Mouse (Mus musculus) heart, adult 8-10 months (tissue): Measurements from ENCODE around the gene Pole. TPM values are rescaled to one million over a fixed set of nuclear protein-coding genes. Genes with fewer than 3 reads are reported as not detected.

Experiments used
- total RNA-seq, 4 experiments: library from RNA; stranded (reverse); gene quantifications; 2 replicates each; pipeline ENCODE4 v1.2.4; 2022

Pole gene
- total RNA-seq, 4 experiments from 2014 or later: 1.1 to 3.5 (median 2.5) TPM

Other genes with a start within 250 kb of the Pole start
- gene Gm17655, start 213.8 kb upstream of the Pole start, total RNA-seq: 1 to 10 TPM; 1.7 to 6.7 (median 3.6) TPM
- not detected for gene Gm35315, start 191.9 kb upstream of the Pole start, total RNA-seq
- gene Plcxd1, start 186.3 kb upstream of the Pole start, total RNA-seq: under 1 TPM in 1 of 4 experiments, not detected in 3; 0.09 TPM
- 10 to 100 TPM; 23.8 to 31.2 (median 29.1) TPM for gene Gtpbp6, start 178.1 kb upstream of the Pole start, total RNA-seq
- gene Zfp605, start 176.2 kb upstream of the Pole start, total RNA-seq: 1 to 10 TPM; 2.8 to 3.7 (median 3.3) TPM
- 10 to 100 TPM; 11.4 to 13.4 (median 11.9) TPM for gene Chfr, start 150.5 kb upstream of the Pole start, total RNA-seq
- 10 to 100 TPM; 51.0 to 56.3 (median 55.1) TPM for gene Golga3, start 109.6 kb upstream of the Pole start, total RNA-seq
- 10 to 100 TPM; 25.2 to 33.7 (median 30.0) TPM for gene Ankle2, start 55.3 kb upstream of the Pole start, total RNA-seq
- 10 to 100 TPM; 32.3 to 37.4 (median 35.5) TPM for gene Pgam5, start 16.4 kb upstream of the Pole start, total RNA-seq
- gene Pxmp2, start 120 bp upstream of the Pole start, total RNA-seq: 100 to 1,000 TPM; 115 to 141 (median 124) TPM
- gene P2rx2, start 56.9 kb downstream of the Pole start, total RNA-seq: not detected
- not detected for gene Lrcol1, start 58.4 kb downstream of the Pole start, total RNA-seq
- gene Fbrsl1, start 162.2 kb downstream of the Pole start, total RNA-seq: 10 to 100 TPM; 44.1 to 53.9 (median 46.1) TPM